Mouse (Mus musculus): ENCODE measurements around the gene Ywhab. TPM values are rescaled to one million over a fixed set of nuclear protein-coding genes. Genes with fewer than 3 reads are reported as not detected.

Ywhab gene
- polyA plus RNA-seq, 1 experiment = 118 TPM

- no peak for TF ChIP-seq MYOG (IDR thresholded peaks at IDR 0.05; ENCODE audit: control insufficient read depth in 1 of 3, insufficient read depth in 1 of 3, insufficient read length in 2 of 3, low read depth in 2 of 3)
- TF ChIP-seq TCF3 (IDR thresholded peaks at IDR 0.05; ENCODE audit: insufficient read length, low read depth) = no peak
- no peak for TF ChIP-seq MAX (IDR thresholded peaks at IDR 0.05; ENCODE audit: low read depth)
- TF ChIP-seq SRF (IDR thresholded peaks at IDR 0.05; ENCODE audit: control insufficient read depth, insufficient read length, low read depth) = no peak
- no peak for TF ChIP-seq E2F4 (IDR thresholded peaks at IDR 0.05; ENCODE audit: insufficient read depth)
- TF ChIP-seq CEBPB (IDR thresholded peaks at IDR 0.05; ENCODE audit: insufficient read depth, poor library complexity, severe bottlenecking) = no peak
- TF ChIP-seq REST (IDR thresholded peaks at IDR 0.05; ENCODE audit: insufficient read depth, insufficient read length) = no peak
- no peak for TF ChIP-seq POLR2A (IDR thresholded peaks at IDR 0.05; ENCODE audit: insufficient read length, low read depth)
- no peak for TF ChIP-seq USF1 (IDR thresholded peaks at IDR 0.05; ENCODE audit: low read depth)
- no peak for TF ChIP-seq POLR2AphosphoS2 (IDR thresholded peaks at IDR 0.05; ENCODE audit: insufficient read length, low read depth)
- TF ChIP-seq TCF12 (IDR thresholded peaks at IDR 0.05; ENCODE audit: insufficient read depth, poor library complexity, severe bottlenecking) = no peak
- TF ChIP-seq MYOD1 (IDR thresholded peaks at IDR 0.05; ENCODE audit: control insufficient read depth in 1 of 3, insufficient read length in 2 of 3, low read depth in 2 of 3) = no peak
- Histone ChIP-seq H3ac (ENCODE audit: control insufficient read depth, insufficient read length) (no peak overlapping the region), H3K79me2 (ENCODE audit: control insufficient read depth, insufficient read depth) (peaks cover 100% of the 10 kb centered on the region), H3K27me3 (ENCODE audit: control insufficient read depth, insufficient read depth, insufficient read length) (no peaks in the 10 kb centered on the region), H3K36me3 (ENCODE audit: control insufficient read depth, insufficient read depth) (peaks cover 5% of the 10 kb centered on the region), H3K4me3 (no peak overlapping the region), H3K4me2 (ENCODE audit: low read depth) (no peak overlapping the region)
Measured at GRCm38 (mm10) chr2:164002637-164003036, 7.9 kb downstream of the Ywhab start.

GRCm38 (mm10) chr2:164004503-164004902, 9.7 kb downstream of the Ywhab start:
- Histone ChIP-seq H3K36me3 (ENCODE audit: control insufficient read depth, insufficient read depth) (no peaks in the 10 kb centered on the region), H3K79me2 (ENCODE audit: control insufficient read depth, insufficient read depth) (peaks cover 100% of the 10 kb centered on the region), H3K27me3 (ENCODE audit: control insufficient read depth, insufficient read depth, insufficient read length) (no peaks in the 10 kb centered on the region), H3ac (ENCODE audit: control insufficient read depth, insufficient read length) (no peak overlapping the region), H3K4me3 (no peak overlapping the region), H3K4me2 (ENCODE audit: low read depth) (no peak overlapping the region)
- TF ChIP-seq MYOD1 (IDR thresholded peaks at IDR 0.05; ENCODE audit: control insufficient read depth in 1 of 3, insufficient read length in 2 of 3, low read depth in 2 of 3) (no peak), TCF3 (IDR thresholded peaks at IDR 0.05; ENCODE audit: insufficient read length, low read depth) (no peak), E2F4 (IDR thresholded peaks at IDR 0.05; ENCODE audit: insufficient read depth) (no peak), POLR2AphosphoS2 (IDR thresholded peaks at IDR 0.05; ENCODE audit: insufficient read length, low read depth) (no peak), POLR2A (IDR thresholded peaks at IDR 0.05; ENCODE audit: insufficient read length, low read depth) (no peak), CEBPB (IDR thresholded peaks at IDR 0.05; ENCODE audit: insufficient read depth, poor library complexity, severe bottlenecking) (no peak), USF1 (IDR thresholded peaks at IDR 0.05; ENCODE audit: low read depth) (no peak), MYOG (IDR thresholded peaks at IDR 0.05; ENCODE audit: control insufficient read depth in 1 of 3, insufficient read depth in 1 of 3, insufficient read length in 2 of 3, low read depth in 2 of 3) (no peak), TCF12 (IDR thresholded peaks at IDR 0.05; ENCODE audit: insufficient read depth, poor library complexity, severe bottlenecking) (no peak), SRF (IDR thresholded peaks at IDR 0.05; ENCODE audit: control insufficient read depth, insufficient read length, low read depth) (no peak), MAX (IDR thresholded peaks at IDR 0.05; ENCODE audit: low read depth) (no peak), REST (IDR thresholded peaks at IDR 0.05; ENCODE audit: insufficient read depth, insufficient read length) (no peak)

GRCm38 (mm10) chr2:164006932-164007331, 12.2 kb downstream of the Ywhab start:
- Histone ChIP-seq H3ac (ENCODE audit: control insufficient read depth, insufficient read length) (no peak overlapping the region), H3K36me3 (ENCODE audit: control insufficient read depth, insufficient read depth) (peaks cover 11% of the 10 kb centered on the region), H3K79me2 (ENCODE audit: control insufficient read depth, insufficient read depth) (peaks cover 92% of the 10 kb centered on the region), H3K4me3 (no peak overlapping the region), H3K27me3 (ENCODE audit: control insufficient read depth, insufficient read depth, insufficient read length) (no peaks in the 10 kb centered on the region), H3K4me2 (ENCODE audit: low read depth) (no peak overlapping the region)
- no peak for TF ChIP-seq MYOD1 (IDR thresholded peaks at IDR 0.05; ENCODE audit: control insufficient read depth in 1 of 3, insufficient read length in 2 of 3, low read depth in 2 of 3)
- TF ChIP-seq POLR2AphosphoS2 (IDR thresholded peaks at IDR 0.05; ENCODE audit: insufficient read length, low read depth) = no peak
- no peak for TF ChIP-seq TCF12 (IDR thresholded peaks at IDR 0.05; ENCODE audit: insufficient read depth, poor library complexity, severe bottlenecking)
- TF ChIP-seq REST (IDR thresholded peaks at IDR 0.05; ENCODE audit: insufficient read depth, insufficient read length) = no peak
- TF ChIP-seq CEBPB (IDR thresholded peaks at IDR 0.05; ENCODE audit: insufficient read depth, poor library complexity, severe bottlenecking) = no peak
- TF ChIP-seq MYOG (IDR thresholded peaks at IDR 0.05; ENCODE audit: control insufficient read depth in 1 of 3, insufficient read depth in 1 of 3, insufficient read length in 2 of 3, low read depth in 2 of 3) = no peak
- no peak for TF ChIP-seq SRF (IDR thresholded peaks at IDR 0.05; ENCODE audit: control insufficient read depth, insufficient read length, low read depth)
- TF ChIP-seq TCF3 (IDR thresholded peaks at IDR 0.05; ENCODE audit: insufficient read length, low read depth) = no peak
- TF ChIP-seq POLR2A (IDR thresholded peaks at IDR 0.05; ENCODE audit: insufficient read length, low read depth) = no peak
- TF ChIP-seq E2F4 (IDR thresholded peaks at IDR 0.05; ENCODE audit: insufficient read depth) = no peak
- no peak for TF ChIP-seq MAX (IDR thresholded peaks at IDR 0.05; ENCODE audit: low read depth)
- TF ChIP-seq USF1 (IDR thresholded peaks at IDR 0.05; ENCODE audit: low read depth) = no peak

- no peak overlapping the region for H3K4me3 ChIP-seq
- H3ac ChIP-seq (ENCODE audit: control insufficient read depth, insufficient read length) = no peak overlapping the region
- H3K79me2 ChIP-seq (ENCODE audit: control insufficient read depth, insufficient read depth) = peaks cover 86% of the 10 kb centered on the region
- H3K36me3 ChIP-seq (ENCODE audit: control insufficient read depth, insufficient read depth) = peaks cover 16% of the 10 kb centered on the region
- H3K27me3 ChIP-seq (ENCODE audit: control insufficient read depth, insufficient read depth, insufficient read length) = no peaks in the 10 kb centered on the region
- TF ChIP-seq TCF3 (IDR thresholded peaks at IDR 0.05; ENCODE audit: insufficient read length, low read depth) (no peak), MYOG (IDR thresholded peaks at IDR 0.05; ENCODE audit: control insufficient read depth in 1 of 3, insufficient read depth in 1 of 3, insufficient read length in 2 of 3, low read depth in 2 of 3) (no peak), TCF12 (IDR thresholded peaks at IDR 0.05; ENCODE audit: insufficient read depth, poor library complexity, severe bottlenecking) (no peak)
- no peak overlapping the region for H3K4me2 ChIP-seq (ENCODE audit: low read depth)
Measured at GRCm38 (mm10) chr2:164007547-164007946, 12.8 kb downstream of the Ywhab start.

All from myocyte (in vitro differentiated cells).